Mouse (Mus musculus) embryonic facial prominence, embryonic 13.5 days (tissue): Measurements from ENCODE around the gene Arhgef10l. TPM values are rescaled to one million over a fixed set of nuclear protein-coding genes. Genes with fewer than 3 reads are reported as not detected.

ENCODE experiments used
- ATAC-seq: fragments of 200-750 bp; cut with Nextera tagmentation; 2 replicates; pipeline ENCODE4 v1.8.0; 2017; ENCODE audit warnings: low read depth; ENCODE audit not compliant: insufficient number of reproducible peaks, insufficient read depth, low FRiP score, low TSS enrichment
- H3K27ac ChIP-seq: fragments of 300-500 bp; sonication (generic); 2 replicates; pipeline ENCODE4 v1.5.1; 2015; ENCODE audit warnings: moderate library complexity, mild to moderate bottlenecking, inconsistent platforms
- H3K27me3 ChIP-seq: fragments of 300-500 bp; sonication (generic); 2 replicates; pipeline ENCODE4 v1.6.1; 2015; ENCODE audit warnings: mild to moderate bottlenecking, inconsistent platforms
- H3K36me3 ChIP-seq: fragments of 300-500 bp; sonication (generic); 2 replicates; pipeline ENCODE4 v1.6.1; 2015; ENCODE audit warnings: mild to moderate bottlenecking, inconsistent platforms
- H3K4me1 ChIP-seq: fragments of 300-500 bp; sonication (generic); 2 replicates; pipeline ENCODE4 v1.6.1; 2015; ENCODE audit warnings: inconsistent platforms
- H3K4me2 ChIP-seq: fragments of 300-500 bp; sonication (generic); 2 replicates; pipeline ENCODE4 v1.6.1; 2015; ENCODE audit warnings: moderate library complexity, mild to moderate bottlenecking, inconsistent platforms
- H3K4me3 ChIP-seq: fragments of 300-500 bp; sonication (generic); 2 replicates; pipeline ENCODE4 v1.5.1; 2015; ENCODE audit warnings: mild to moderate bottlenecking, inconsistent platforms
- H3K9ac ChIP-seq: fragments of 300-500 bp; sonication (generic); 2 replicates; pipeline ENCODE4 v1.6.1; 2015; ENCODE audit warnings: mild to moderate bottlenecking, inconsistent platforms
- H3K9me3 ChIP-seq: fragments of 300-500 bp; sonication (generic); 2 replicates; pipeline ENCODE4 v1.6.1; 2016; ENCODE audit warnings: inconsistent platforms
- WGBS: fragments of 180-500 bp; shearing (Covaris S2); methylation state at CpG from one replicate; pipeline ENCODE4 v1.1.7; 2015; ENCODE audit warnings: mixed read lengths; 5-methylcytosine and 5-hydroxymethylcytosine counted together
- polyA plus RNA-seq: library from polyadenylated mRNA; unstranded; fragments of >200 nt; fragmentation: Nextera tagmentation; extraction: Ambion mirVana; gene quantifications from 2 replicates; pipeline ENCODE4 v1.2.1, GENCODE M21; 2015

Gene Arhgef10l
- polyA plus RNA-seq, 1 experiment from 2014 or later: 11.5 TPM

- Histone ChIP-seq H3K4me1 (peaks cover 18% of the 10 kb centered on the region; the same call in 1 of the 2 replicates), H3K4me3 (no peak overlapping the region), H3K27ac (no peak overlapping the region), H3K4me2 (no peak overlapping the region), H3K27me3 (no peaks in the 10 kb centered on the region), H3K36me3 (peaks cover 17% of the 10 kb centered on the region), H3K9me3 (no peaks in the 10 kb centered on the region), H3K9ac (no peak overlapping the region)
- WGBS: 76% methylated on average over 8 of the region's 8 CpGs
- ATAC-seq: no peak
Observed at GRCm38 (mm10) chr4:140640242-140640523, 25.6 kb downstream of the Arhgef10l start.

- Histone ChIP-seq H3K4me3 (no peak overlapping the region), H3K36me3 (peaks cover 17% of the 10 kb centered on the region), H3K4me1 (peaks cover 18% of the 10 kb centered on the region; the same call in 1 of the 2 replicates), H3K9me3 (no peaks in the 10 kb centered on the region), H3K27me3 (no peaks in the 10 kb centered on the region), H3K9ac (no peak overlapping the region), H3K4me2 (no peak overlapping the region), H3K27ac (no peak overlapping the region)
- ATAC-seq: no peak
- WGBS: 91% methylated on average over 28 of the region's 28 CpGs
Observed at GRCm38 (mm10) chr4:140639431-140640241, 26.2 kb downstream of the Arhgef10l start.

- WGBS: 87% methylated on average over 5 of the region's 5 CpGs
- Histone ChIP-seq H3K27me3 (no peaks in the 10 kb centered on the region), H3K4me1 (peaks cover 18% of the 10 kb centered on the region; the same call in 1 of the 2 replicates), H3K36me3 (peaks cover 21% of the 10 kb centered on the region), H3K4me3 (no peak overlapping the region), H3K4me2 (no peak overlapping the region), H3K9ac (no peak overlapping the region), H3K9me3 (no peaks in the 10 kb centered on the region), H3K27ac (no peak overlapping the region)
- ATAC-seq: no peak
Observed at GRCm38 (mm10) chr4:140638591-140638990, 27.2 kb downstream of the Arhgef10l start.

- H3K4me2 ChIP-seq: no peak overlapping the region
- peaks cover 18% of the 10 kb centered on the region for H3K36me3 ChIP-seq
- no peak overlapping the region for H3K9ac ChIP-seq
- ATAC-seq: no peak
- WGBS: 81% methylated on average over 8 of the region's 8 CpGs
- H3K27ac ChIP-seq: no peak overlapping the region
- H3K27me3 ChIP-seq: no peaks in the 10 kb centered on the region
- peaks cover 18% of the 10 kb centered on the region; the same call in 1 of the 2 replicates for H3K4me1 ChIP-seq
- no peak overlapping the region for H3K4me3 ChIP-seq
- no peaks in the 10 kb centered on the region for H3K9me3 ChIP-seq
Observed at GRCm38 (mm10) chr4:140637269-140637668, 28.5 kb downstream of the Arhgef10l start.

GRCm38 (mm10) chr4:140636312-140636996 lies 29.4 kb downstream of the Arhgef10l start:
- Histone ChIP-seq H3K9me3 (no peaks in the 10 kb centered on the region), H3K27ac (no peak overlapping the region), H3K4me2 (no peak overlapping the region), H3K36me3 (peaks cover 18% of the 10 kb centered on the region), H3K27me3 (no peaks in the 10 kb centered on the region), H3K4me1 (peaks cover 18% of the 10 kb centered on the region; the same call in 1 of the 2 replicates), H3K4me3 (no peak overlapping the region), H3K9ac (no peak overlapping the region)
- no peak for ATAC-seq
- WGBS: 60% methylated on average over 5 of the region's 5 CpGs

- no peak overlapping the region for H3K4me3 ChIP-seq
- no peak overlapping the region for H3K4me2 ChIP-seq
- no peaks in the 10 kb centered on the region for H3K9me3 ChIP-seq
- peaks cover 13% of the 10 kb centered on the region for H3K36me3 ChIP-seq
- no peak overlapping the region for H3K27ac ChIP-seq
- H3K27me3 ChIP-seq: no peaks in the 10 kb centered on the region
- H3K9ac ChIP-seq: no peak overlapping the region; the same call in 1 of the 2 replicates
- ATAC-seq: no peak
- peaks cover 30% of the 10 kb centered on the region for H3K4me1 ChIP-seq
- 73% methylated on average over 10 of the region's 10 CpGs for WGBS
Observed at GRCm38 (mm10) chr4:140634861-140635388, 30.9 kb downstream of the Arhgef10l start.

- H3K4me2 ChIP-seq: no peak overlapping the region
- no peaks in the 10 kb centered on the region for H3K9me3 ChIP-seq
- peak overlapping the region; percentile 52; the same call in 1 of the 2 replicates for H3K27ac ChIP-seq
- peaks cover 6% of the 10 kb centered on the region; the same call in 1 of the 2 replicates for H3K36me3 ChIP-seq
- no peak overlapping the region for H3K9ac ChIP-seq
- peaks cover 37% of the 10 kb centered on the region for H3K4me1 ChIP-seq
- no peak overlapping the region for H3K4me3 ChIP-seq
- WGBS: 77% methylated on average over 6 of the region's 6 CpGs
- no peak for ATAC-seq
- no peaks in the 10 kb centered on the region for H3K27me3 ChIP-seq
Observed at GRCm38 (mm10) chr4:140631276-140631849, 34.4 kb downstream of the Arhgef10l start.

GRCm38 (mm10) chr4:140630651-140631241 lies 35.1 kb downstream of the Arhgef10l start:
- Histone ChIP-seq H3K4me3 (no peak overlapping the region), H3K4me1 (peaks cover 31% of the 10 kb centered on the region), H3K4me2 (no peak overlapping the region), H3K9me3 (no peaks in the 10 kb centered on the region), H3K27me3 (no peaks in the 10 kb centered on the region), H3K9ac (no peak overlapping the region), H3K27ac (peak overlapping the region; percentile 52), H3K36me3 (peaks cover 6% of the 10 kb centered on the region; the same call in 1 of the 2 replicates)
- 39% methylated on average over 15 of the region's 15 CpGs for WGBS
- no peak for ATAC-seq

- Histone ChIP-seq H3K9ac (no peak overlapping the region), H3K4me2 (no peak overlapping the region), H3K4me3 (no peak overlapping the region), H3K9me3 (no peaks in the 10 kb centered on the region), H3K4me1 (peaks cover 34% of the 10 kb centered on the region), H3K36me3 (peaks cover 6% of the 10 kb centered on the region; the same call in 1 of the 2 replicates), H3K27ac (0 out of 2 replicates have a peak overlapping the region, but pooled peaks have one; percentile 7), H3K27me3 (no peaks in the 10 kb centered on the region)
- 48% methylated on average over 4 of the region's 6 CpGs for WGBS
- ATAC-seq: no peak
Observed at GRCm38 (mm10) chr4:140630136-140630535, 35.7 kb downstream of the Arhgef10l start.

GRCm38 (mm10) chr4:140628971-140629370 lies 36.8 kb downstream of the Arhgef10l start:
- 51% methylated on average over 4 of the region's 4 CpGs for WGBS
- H3K9ac ChIP-seq: no peak overlapping the region

GRCm38 (mm10) chr4:140628412-140628943 lies 37.3 kb downstream of the Arhgef10l start:
- Histone ChIP-seq H3K9ac (no peak overlapping the region), H3K27me3 (no peaks in the 10 kb centered on the region), H3K9me3 (no peaks in the 10 kb centered on the region), H3K36me3 (peaks cover under 1% of the 10 kb centered on the region; the same call in 1 of the 2 replicates), H3K4me3 (no peak overlapping the region), H3K4me1 (peaks cover 51% of the 10 kb centered on the region), H3K4me2 (no peak overlapping the region), H3K27ac (no peak overlapping the region)
- 55% methylated on average over 11 of the region's 11 CpGs for WGBS
- ATAC-seq: no peak

More at GRCm38 (mm10) chr4:140628971-140629370, 36.8 kb downstream of the Arhgef10l start:
- H3K36me3 ChIP-seq: peaks cover 6% of the 10 kb centered on the region; the same call in 1 of the 2 replicates
- no peaks in the 10 kb centered on the region for H3K27me3 ChIP-seq
- no peak overlapping the region for H3K4me2 ChIP-seq
- H3K9me3 ChIP-seq: no peaks in the 10 kb centered on the region
- H3K27ac ChIP-seq: peak overlapping the region; percentile 33; the same call in 1 of the 2 replicates
- peaks cover 46% of the 10 kb centered on the region for H3K4me1 ChIP-seq
- no peak for ATAC-seq
- H3K4me3 ChIP-seq: no peak overlapping the region
